In genomic region chr19:25347515-25347914, GRCm38 (mm10) we compare ENCODE assay signal across 17 mouse cellular contexts.
A peak's percentile ranks its signal among the peaks of the same experiment; 100 is the strongest.
DNase-seq lines count a peak whose midpoint lies in the region; ATAC-seq and TF ChIP-seq lines count a peak whose summit lies in the region.
"Had no signal": no experiment of that assay in that cellular context is flagged by ENCODE, and none has a peak within 500 bp of the region (broad histone marks: within the 10 kb centered on the region; RNA-seq: fewer than 3 reads in every experiment).

No protein-coding gene starts in this region.

- no peak overlapping the region for H3K9ac ChIP-seq in stomach, postnatal 0 days (ENCODE audit: low read length)
- H3K9ac ChIP-seq: embryonic facial prominence, embryonic 13.5 days; forebrain, embryonic 15.5 days; liver, embryonic 14.5 days had no signal

- peak; percentile 27 for DNase-seq in adrenal gland, postnatal 10 days
- DNase-seq in adrenal gland, adult 18-20 months (ENCODE audit: low spot score in 2 of 2), result no peak
- DNase-seq in urinary bladder, postnatal 14 days (ENCODE audit: low spot score), result peak; percentile 17
- no peak for DNase-seq in urinary bladder, adult 2 months (ENCODE audit: low spot score)
- DNase-seq in heart, postnatal 10 days, result peak; percentile 63 to 75
- DNase-seq in stomach, postnatal 0 days (ENCODE audit: low spot score), result peak; percentile 35
- no peak for DNase-seq in cerebellum, postnatal 10 days
- no peak for DNase-seq in gastrocnemius, postnatal 4 days (ENCODE audit: low spot score in 2 of 2)
- DNase-seq: adrenal gland, postnatal 25 days; cerebellum, postnatal 36 days; gastrocnemius, postnatal 10 days had no signal

- no peak overlapping the region for H3K4me3 ChIP-seq in stomach, postnatal 0 days (ENCODE audit: low read depth, low read length)
- H3K4me3 ChIP-seq: embryonic facial prominence, embryonic 13.5 days; forebrain, embryonic 15.5 days; limb, embryonic 10.5 days had no signal

- no peak overlapping the region for H3K27ac ChIP-seq in stomach, postnatal 0 days (replicated peaks)
- H3K27ac ChIP-seq: embryonic facial prominence, embryonic 13.5 days; forebrain, embryonic 15.5 days; kidney, postnatal 0 days; limb, embryonic 10.5 days; liver, embryonic 14.5 days had no signal

- H3K4me2 ChIP-seq in stomach, postnatal 0 days (replicated peaks; ENCODE audit: low read depth), result no peak overlapping the region
- H3K4me2 ChIP-seq: embryonic facial prominence, embryonic 13.5 days; forebrain, embryonic 15.5 days had no signal

- no peaks in the 10 kb centered on the region for H3K36me3 ChIP-seq in stomach, postnatal 0 days (ENCODE audit: control insufficient read depth, insufficient read depth, low read length)
- H3K36me3 ChIP-seq: embryonic facial prominence, embryonic 13.5 days; forebrain, embryonic 15.5 days; limb, embryonic 10.5 days had no signal

- TF ChIP-seq CTCF in stomach, postnatal 0 days (IDR thresholded peaks at IDR 0.05; ENCODE audit: low read depth), result no peak

- WGBS in stomach, postnatal 0 days, result 26% methylated on average over 5 of the region's 5 CpGs

- H3K4me1 ChIP-seq in stomach, postnatal 0 days (replicated peaks; ENCODE audit: control insufficient read depth, insufficient read depth), result no peaks in the 10 kb centered on the region

- intact Hi-C loops in heart, postnatal 10 days (cut with DNase I), result no loop called here

- no peak for ATAC-seq in stomach, postnatal 0 days (ENCODE audit: low FRiP score, low TSS enrichment)
- ATAC-seq: forebrain, embryonic 15.5 days; hindbrain, embryonic 16.5 days had no signal

- no peaks in the 10 kb centered on the region for H3K9me3 ChIP-seq in stomach, postnatal 0 days (ENCODE audit: control insufficient read depth, low read length)
- H3K9me3 ChIP-seq: embryonic facial prominence, embryonic 13.5 days; forebrain, embryonic 15.5 days; limb, embryonic 10.5 days had no signal

- TF ChIP-seq EP300 in stomach, postnatal 0 days (optimal IDR thresholded peaks at IDR 0.05), result no peak

- H3K27me3 ChIP-seq in stomach, postnatal 0 days (ENCODE audit: control insufficient read depth, insufficient read depth, low read length), result no peaks in the 10 kb centered on the region
- H3K27me3 ChIP-seq: embryonic facial prominence, embryonic 13.5 days; forebrain, embryonic 15.5 days had no signal

Comparison
In these comparisons a context has a peak if more than half of its experiments do, and no peak if none do; other contexts are left out.
1. DNase-seq: peak in adrenal gland, postnatal 10 days (single experiment), urinary bladder, postnatal 14 days (single experiment), heart, postnatal 10 days (2 of 2) and stomach, postnatal 0 days (single experiment); none in adrenal gland, adult 18-20 months (0 of 2), urinary bladder, adult 2 months (single experiment), cerebellum, postnatal 10 days (0 of 2) and gastrocnemius, postnatal 4 days (0 of 2).